Mouse (Mus musculus): Measurements from ENCODE around the gene Matk. TPM values are rescaled to one million over a fixed set of nuclear protein-coding genes. Genes with fewer than 3 reads are reported as not detected.

The Matk gene
- polyA plus RNA-seq, 1 experiment from 2014 or later, result 5.6 TPM

- peak overlapping the region; percentile 79 for H3K4me2 ChIP-seq
- peak overlapping the region; percentile 64 for H3K4me3 ChIP-seq
- H3K9ac ChIP-seq, result peak overlapping the region; percentile 83
- peaks cover 24% of the 10 kb centered on the region for H3K4me1 ChIP-seq
- no peaks in the 10 kb centered on the region for H3K27me3 ChIP-seq
- no peak for ATAC-seq
- H3K9me3 ChIP-seq (replicated peaks), result no peaks in the 10 kb centered on the region
- no peak overlapping the region for H3K27ac ChIP-seq
- 78% methylated on average over 16 of the region's 16 CpGs for WGBS
- peaks cover 55% of the 10 kb centered on the region for H3K36me3 ChIP-seq (ENCODE audit: poor library complexity, severe bottlenecking)
Measured at GRCm38 (mm10) chr10:81268643-81269412, 16.1 kb downstream of the Matk start.

- 91% methylated on average over 21 of the region's 21 CpGs for WGBS
- Histone ChIP-seq H3K9me3 (replicated peaks) (no peaks in the 10 kb centered on the region), H3K4me2 (no peak overlapping the region), H3K36me3 (ENCODE audit: poor library complexity, severe bottlenecking) (peaks cover 48% of the 10 kb centered on the region), H3K4me1 (peaks cover 12% of the 10 kb centered on the region), H3K9ac (no peak overlapping the region), H3K27ac (no peak overlapping the region), H3K27me3 (no peaks in the 10 kb centered on the region), H3K4me3 (no peak overlapping the region)
- no peak for ATAC-seq
Measured at GRCm38 (mm10) chr10:81272356-81272755, 19.6 kb downstream of the Matk start.

- Histone ChIP-seq H3K27ac (no peak overlapping the region), H3K9me3 (replicated peaks) (no peaks in the 10 kb centered on the region), H3K27me3 (no peaks in the 10 kb centered on the region), H3K36me3 (ENCODE audit: poor library complexity, severe bottlenecking) (peaks cover 48% of the 10 kb centered on the region), H3K4me2 (no peak overlapping the region), H3K4me3 (no peak overlapping the region), H3K9ac (no peak overlapping the region), H3K4me1 (peaks cover 4% of the 10 kb centered on the region)
- WGBS, result 95% methylated on average over 19 of the region's 19 CpGs
- no peak for ATAC-seq
Measured at GRCm38 (mm10) chr10:81273842-81274241, 21.1 kb downstream of the Matk start.

GRCm38 (mm10) chr10:81277676-81278075, 24.9 kb downstream of the Matk start:
- Histone ChIP-seq H3K4me3 (no peak overlapping the region), H3K27ac (no peak overlapping the region), H3K27me3 (no peaks in the 10 kb centered on the region), H3K36me3 (ENCODE audit: poor library complexity, severe bottlenecking) (peaks cover 22% of the 10 kb centered on the region), H3K9ac (no peak overlapping the region), H3K4me2 (no peak overlapping the region), H3K4me1 (no peaks in the 10 kb centered on the region), H3K9me3 (replicated peaks) (no peaks in the 10 kb centered on the region)
- 85% methylated on average over 22 of the region's 22 CpGs for WGBS
- ATAC-seq, result no peak

GRCm38 (mm10) chr10:81279496-81279895, 26.8 kb downstream of the Matk start:
- Histone ChIP-seq H3K9me3 (replicated peaks) (no peaks in the 10 kb centered on the region), H3K36me3 (ENCODE audit: poor library complexity, severe bottlenecking) (0 out of 2 replicates have a peak, but pooled peaks cover 4% of the 10 kb centered on the region), H3K27me3 (peaks cover 14% of the 10 kb centered on the region), H3K4me1 (no peaks in the 10 kb centered on the region), H3K4me2 (no peak overlapping the region), H3K4me3 (no peak overlapping the region), H3K9ac (no peak overlapping the region), H3K27ac (no peak overlapping the region)
- no peak for ATAC-seq
- WGBS, result 58% methylated on average over 10 of the region's 10 CpGs

- H3K4me3 ChIP-seq, result no peak overlapping the region
Measured at GRCm38 (mm10) chr10:81284189-81284588, 31.5 kb downstream of the Matk start.

GRCm38 (mm10) chr10:81284719-81285118, 32.0 kb downstream of the Matk start:
- WGBS, result 14% methylated on average over 17 of the region's 17 CpGs
- no peak for ATAC-seq
- H3K4me3 ChIP-seq, result peak overlapping the region; percentile 47; the same call in 1 of the 2 replicates
- H3K4me2 ChIP-seq, result peak overlapping the region; percentile 72
- H3K9me3 ChIP-seq (replicated peaks), result no peaks in the 10 kb centered on the region
- no peak overlapping the region for H3K9ac ChIP-seq
- H3K27ac ChIP-seq, result no peak overlapping the region
- H3K36me3 ChIP-seq (ENCODE audit: poor library complexity, severe bottlenecking), result no peaks in the 10 kb centered on the region
- H3K4me1 ChIP-seq, result peaks cover 9% of the 10 kb centered on the region
- peaks cover 23% of the 10 kb centered on the region for H3K27me3 ChIP-seq

More at GRCm38 (mm10) chr10:81284189-81284588, 31.5 kb downstream of the Matk start:
- peaks cover 6% of the 10 kb centered on the region for H3K4me1 ChIP-seq
- no peak overlapping the region for H3K4me2 ChIP-seq
- H3K27ac ChIP-seq, result no peak overlapping the region
- ATAC-seq, result no peak
- H3K36me3 ChIP-seq (ENCODE audit: poor library complexity, severe bottlenecking), result no peaks in the 10 kb centered on the region
- peaks cover 23% of the 10 kb centered on the region for H3K27me3 ChIP-seq
- H3K9me3 ChIP-seq (replicated peaks), result no peaks in the 10 kb centered on the region
- H3K9ac ChIP-seq, result no peak overlapping the region
- WGBS, result 73% methylated on average over 6 of the region's 6 CpGs

- H3K4me3 ChIP-seq, result peak overlapping the region; percentile 47
- H3K36me3 ChIP-seq (ENCODE audit: poor library complexity, severe bottlenecking), result no peaks in the 10 kb centered on the region
- H3K9ac ChIP-seq, result peak overlapping the region; percentile 66
- H3K27me3 ChIP-seq, result peaks cover 35% of the 10 kb centered on the region
- H3K9me3 ChIP-seq (replicated peaks), result no peaks in the 10 kb centered on the region
- peak overlapping the region; percentile 72 for H3K4me2 ChIP-seq
- peak; percentile 83 for ATAC-seq
- H3K4me1 ChIP-seq, result peaks cover 20% of the 10 kb centered on the region
- WGBS, result 1% methylated on average over 54 of the region's 54 CpGs
- no peak overlapping the region for H3K27ac ChIP-seq
Measured at GRCm38 (mm10) chr10:81285694-81286450, 33.1 kb downstream of the Matk start.

- WGBS, result 46% methylated on average over 6 of the region's 6 CpGs
- no peak overlapping the region for H3K27ac ChIP-seq
- H3K9me3 ChIP-seq (replicated peaks), result no peaks in the 10 kb centered on the region
- no peak overlapping the region for H3K4me3 ChIP-seq
- peaks cover 26% of the 10 kb centered on the region for H3K4me1 ChIP-seq
- no peak overlapping the region for H3K4me2 ChIP-seq
- peaks cover 41% of the 10 kb centered on the region for H3K27me3 ChIP-seq
- H3K36me3 ChIP-seq (ENCODE audit: poor library complexity, severe bottlenecking), result no peaks in the 10 kb centered on the region
- ATAC-seq, result no peak
- no peak overlapping the region for H3K9ac ChIP-seq
Measured at GRCm38 (mm10) chr10:81286586-81286985, 33.9 kb downstream of the Matk start.

- no peak overlapping the region for H3K4me3 ChIP-seq
- H3K9ac ChIP-seq, result no peak overlapping the region
Measured at GRCm38 (mm10) chr10:81287513-81288157, 34.9 kb downstream of the Matk start.

GRCm38 (mm10) chr10:81288601-81289000, 35.9 kb downstream of the Matk start:
- Histone ChIP-seq H3K27ac (no peak overlapping the region), H3K4me3 (no peak overlapping the region), H3K4me1 (peaks cover 28% of the 10 kb centered on the region), H3K9ac (no peak overlapping the region), H3K4me2 (no peak overlapping the region), H3K27me3 (peaks cover 37% of the 10 kb centered on the region), H3K9me3 (replicated peaks) (no peaks in the 10 kb centered on the region), H3K36me3 (ENCODE audit: poor library complexity, severe bottlenecking) (no peaks in the 10 kb centered on the region)
- 27% methylated on average over 6 of the region's 6 CpGs for WGBS
- no peak for ATAC-seq

More at GRCm38 (mm10) chr10:81287513-81288157, 34.9 kb downstream of the Matk start:
- Histone ChIP-seq H3K9me3 (replicated peaks) (no peaks in the 10 kb centered on the region), H3K4me2 (no peak overlapping the region), H3K27me3 (peaks cover 41% of the 10 kb centered on the region), H3K36me3 (ENCODE audit: poor library complexity, severe bottlenecking) (no peaks in the 10 kb centered on the region), H3K27ac (no peak overlapping the region), H3K4me1 (peaks cover 26% of the 10 kb centered on the region)
- no peak for ATAC-seq
- 62% methylated on average over 8 of the region's 8 CpGs for WGBS

GRCm38 (mm10) chr10:81289278-81289677, 36.5 kb downstream of the Matk start:
- no peak overlapping the region for H3K9ac ChIP-seq
- no peak for ATAC-seq
- peaks cover 35% of the 10 kb centered on the region for H3K4me1 ChIP-seq
- no peak overlapping the region for H3K4me2 ChIP-seq
- H3K36me3 ChIP-seq (ENCODE audit: poor library complexity, severe bottlenecking), result no peaks in the 10 kb centered on the region
- peaks cover 30% of the 10 kb centered on the region for H3K27me3 ChIP-seq
- H3K27ac ChIP-seq, result no peak overlapping the region
- H3K4me3 ChIP-seq, result no peak overlapping the region
- H3K9me3 ChIP-seq (replicated peaks), result no peaks in the 10 kb centered on the region
- 0% methylated on average over 7 of the region's 7 CpGs for WGBS
